Mouse (Mus musculus) testis, adult 2 months (tissue): ENCODE data around the gene Smim22.

Experiments used
- CTCF ChIP-seq: fragments of 200-500 bp; IDR thresholded peaks from 2 replicates; pipeline ENCODE4 v1.5.1; 2012; ENCODE audit warnings: low read depth, mild to moderate bottlenecking, inconsistent platforms, low read length, moderate library complexity; ENCODE audit not compliant: control insufficient read depth, insufficient read depth, insufficient replicate concordance
- POLR2A ChIP-seq: fragments of 200-500 bp; IDR thresholded peaks from 2 replicates; pipeline ENCODE4 v1.6.1; 2012; ENCODE audit warnings: low read depth, mild to moderate bottlenecking, inconsistent platforms, low read length, moderate library complexity; ENCODE audit not compliant: control insufficient read depth

- TF ChIP-seq POLR2A: no peak; the same call in 1 of the 2 replicates
- TF ChIP-seq CTCF: no peak
These were observed 43.4 kb downstream of the Smim22 start for GRCm38 (mm10) chr16:5050251-5051110.
